21 mouse cellular contexts compared by ENCODE assay signal in the genomic region with DNA sequence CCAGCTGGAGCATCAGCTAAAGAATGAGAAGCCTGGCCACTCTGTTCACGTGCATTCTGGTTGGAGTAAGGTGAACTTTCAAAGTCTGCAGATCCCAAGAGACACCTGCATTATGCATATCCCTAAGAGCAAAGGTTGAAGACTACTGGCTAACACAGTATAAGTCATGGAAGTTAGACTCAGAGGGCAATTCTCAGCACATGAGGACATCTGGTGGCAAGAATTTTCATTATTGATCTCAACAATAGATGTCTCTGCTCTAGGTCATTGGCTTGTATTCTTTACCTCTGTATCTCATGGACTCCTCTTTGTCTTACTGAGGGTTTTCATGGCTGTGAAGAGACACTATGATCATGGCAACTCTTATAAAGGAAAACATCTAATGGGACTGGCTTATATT.
DNase-seq lines count a peak whose midpoint lies in the region; ATAC-seq and TF ChIP-seq lines count a peak whose summit lies in the region.
"Had no signal": no experiment of that assay in that cellular context is flagged by ENCODE, and none has a peak within 500 bp of the region (broad histone marks: within the 10 kb centered on the region; RNA-seq: fewer than 3 reads in every experiment).

No protein-coding gene starts in this region.

- no peak overlapping the region for H3K9ac ChIP-seq in liver, postnatal 0 days (replicated peaks)
- H3K9ac ChIP-seq in liver, embryonic 12.5 days: no peak overlapping the region
- H3K9ac ChIP-seq: embryonic facial prominence, embryonic 12.5 days; hindbrain, embryonic 14.5 days; liver, embryonic 13.5 days had no signal

- ATAC-seq in liver, postnatal 0 days: no peak
- ATAC-seq in liver, embryonic 12.5 days: no peak
- ATAC-seq: CD4-positive, CD25-positive, alpha-beta regulatory T cell, adult 4 months; forebrain, embryonic 14.5 days; midbrain, embryonic 16.5 days had no signal

- H3K36me3 ChIP-seq in kidney, adult 2 months (ENCODE audit: control insufficient read depth, insufficient read depth, low read length): no peaks in the 10 kb centered on the region
- no peaks in the 10 kb centered on the region for H3K36me3 ChIP-seq in liver, postnatal 0 days (replicated peaks; ENCODE audit: insufficient read depth, low read length)
- H3K36me3 ChIP-seq in liver, embryonic 12.5 days: no peaks in the 10 kb centered on the region
- H3K36me3 ChIP-seq: embryonic facial prominence, embryonic 12.5 days; limb, embryonic 10.5 days; liver, embryonic 13.5 days had no signal

- no peaks in the 10 kb centered on the region for H3K4me1 ChIP-seq in kidney, adult 2 months (ENCODE audit: control insufficient read depth, insufficient read depth, low read length)
- no peaks in the 10 kb centered on the region for H3K4me1 ChIP-seq in liver, postnatal 0 days (ENCODE audit: insufficient read depth)
- H3K4me1 ChIP-seq in liver, embryonic 12.5 days: no peaks in the 10 kb centered on the region
- H3K4me1 ChIP-seq: embryonic facial prominence, embryonic 12.5 days; limb, embryonic 10.5 days; liver, embryonic 13.5 days had no signal

- H3K27ac ChIP-seq in gastrocnemius, adult 2 months: no peak overlapping the region
- no peak overlapping the region for H3K27ac ChIP-seq in kidney, adult 2 months (ENCODE audit: insufficient read depth, low read depth, low read length)
- no peak overlapping the region for H3K27ac ChIP-seq in liver, postnatal 0 days (ENCODE audit: low read depth)
- H3K27ac ChIP-seq in liver, embryonic 12.5 days: no peak overlapping the region
- H3K27ac ChIP-seq: embryonic facial prominence, embryonic 12.5 days; hindbrain, embryonic 14.5 days; limb, embryonic 10.5 days; liver, embryonic 13.5 days had no signal

- no peak for DNase-seq in gastrocnemius, adult 2 months
- no peak for DNase-seq in gastrocnemius, postnatal 14 days
- DNase-seq in kidney, adult 2 months: peak; percentile 39
- DNase-seq in kidney, postnatal 25 days: no peak
- DNase-seq in liver, postnatal 0 days: no peak
- peak; percentile 4 for DNase-seq in ES-CJ7 (ENCODE audit: low read depth, low spot score)
- no peak for DNase-seq in right cerebral cortex, postnatal 14 days
- DNase-seq: cerebellum, adult 9-10 months; gastrocnemius, postnatal 25 days; kidney, adult 18-20 months; liver, embryonic 13.5 days; lung, postnatal 14 days had no signal

- no peaks in the 10 kb centered on the region for H3K9me3 ChIP-seq in liver, postnatal 0 days (ENCODE audit: low read length)
- no peaks in the 10 kb centered on the region for H3K9me3 ChIP-seq in liver, embryonic 12.5 days (replicated peaks)
- H3K9me3 ChIP-seq: embryonic facial prominence, embryonic 12.5 days; limb, embryonic 10.5 days; liver, embryonic 13.5 days had no signal

- no peak overlapping the region for H3K4me3 ChIP-seq in gastrocnemius, adult 2 months
- H3K4me3 ChIP-seq in kidney, adult 2 months (ENCODE audit: insufficient read depth, low read depth, low read length): no peak overlapping the region
- no peak overlapping the region for H3K4me3 ChIP-seq in liver, postnatal 0 days (ENCODE audit: low read depth, low read length)
- no peak overlapping the region for H3K4me3 ChIP-seq in liver, embryonic 12.5 days
- H3K4me3 ChIP-seq: embryonic facial prominence, embryonic 12.5 days; erythroblast, embryonic 14.5 days; limb, embryonic 10.5 days; liver, embryonic 13.5 days had no signal

- no peak for TF ChIP-seq EP300 in liver, postnatal 0 days (IDR thresholded peaks at IDR 0.05; ENCODE audit: low read depth)

- peak; percentile 24; the same call in 1 of the 2 replicates for TF ChIP-seq CTCF in gastrocnemius, adult 2 months (IDR thresholded peaks at IDR 0.05)
- no peak for TF ChIP-seq CTCF in kidney, adult 2 months (conservative IDR thresholded peaks at IDR 0.05; ENCODE audit: insufficient read depth, insufficient read length, low read depth, low read length)
- TF ChIP-seq CTCF in liver, postnatal 0 days (IDR thresholded peaks at IDR 0.05; ENCODE audit: low read depth): peak; percentile 58

- no peaks in the 10 kb centered on the region for H3K27me3 ChIP-seq in kidney, adult 2 months (replicated peaks; ENCODE audit: control insufficient read depth, insufficient read depth, low read length)
- H3K27me3 ChIP-seq in liver, postnatal 0 days (ENCODE audit: insufficient read depth, low read length): no peaks in the 10 kb centered on the region
- H3K27me3 ChIP-seq in liver, embryonic 12.5 days (replicated peaks): no peaks in the 10 kb centered on the region
- H3K27me3 ChIP-seq: embryonic facial prominence, embryonic 12.5 days; liver, embryonic 13.5 days had no signal

- H3K4me2 ChIP-seq in liver, postnatal 0 days (ENCODE audit: low read depth, low read length): no peak overlapping the region
- H3K4me2 ChIP-seq in liver, embryonic 12.5 days: no peak overlapping the region
- H3K4me2 ChIP-seq: embryonic facial prominence, embryonic 12.5 days; heart, embryonic 11.5 days; hindbrain, embryonic 14.5 days; liver, embryonic 13.5 days had no signal

- TF ChIP-seq POLR2A in kidney, adult 2 months (IDR thresholded peaks at IDR 0.05; ENCODE audit: low read depth, low read length): no peak

- intact Hi-C loops in gastrocnemius, adult 2 months (cut with DNase I): no loop called here
- intact Hi-C loops in gastrocnemius, postnatal 14 days (cut with DNase I; ENCODE audit: low total_unique reads): no loop called here

- 38% methylated on average over 1 of the region's 1 CpGs for WGBS in kidney, adult 2 months
- 68% methylated on average over 1 of the region's 1 CpGs for WGBS in liver, postnatal 0 days (ENCODE audit: insufficient replicate concordance)
- WGBS in liver, embryonic 12.5 days (ENCODE audit: insufficient replicate concordance): 46% methylated on average over 1 of the region's 1 CpGs

Comparison
In these comparisons a context has a peak if more than half of its experiments do, and no peak if none do; other contexts are left out.
1. DNase-seq: peak in kidney, adult 2 months (single experiment) and ES-CJ7 (single experiment); none in gastrocnemius, adult 2 months (single experiment), gastrocnemius, postnatal 14 days (single experiment), kidney, postnatal 25 days (0 of 2), liver, postnatal 0 days (single experiment) and right cerebral cortex, postnatal 14 days (single experiment).